Mouse (Mus musculus) adrenal gland, adult 2 months (tissue): Measurements from ENCODE around the gene Cd36. TPM values are rescaled to one million over a fixed set of nuclear protein-coding genes. Genes with fewer than 3 reads are reported as not detected.
A peak's percentile ranks its signal among the peaks of the same experiment; 100 is the strongest.

Experiments
- DNase-seq: peaks from one replicate; pipeline ENCODE4 v3.0.0; 2021
- polyA plus RNA-seq: library from polyadenylated mRNA; depleted of rRNA; stranded (reverse); fragments of >200 nt; gene quantifications from 2 replicates; pipeline ENCODE4 v1.2.3, GENCODE M21; 2012
- total RNA-seq, 2 experiments: library from RNA; stranded (reverse); gene quantifications; 2 replicates each; pipeline ENCODE4 v1.2.3; 2021

Gene Cd36
- total and polyA plus RNA-seq, 3 experiments = 12.6 to 820 (median 448) TPM

DNA sequence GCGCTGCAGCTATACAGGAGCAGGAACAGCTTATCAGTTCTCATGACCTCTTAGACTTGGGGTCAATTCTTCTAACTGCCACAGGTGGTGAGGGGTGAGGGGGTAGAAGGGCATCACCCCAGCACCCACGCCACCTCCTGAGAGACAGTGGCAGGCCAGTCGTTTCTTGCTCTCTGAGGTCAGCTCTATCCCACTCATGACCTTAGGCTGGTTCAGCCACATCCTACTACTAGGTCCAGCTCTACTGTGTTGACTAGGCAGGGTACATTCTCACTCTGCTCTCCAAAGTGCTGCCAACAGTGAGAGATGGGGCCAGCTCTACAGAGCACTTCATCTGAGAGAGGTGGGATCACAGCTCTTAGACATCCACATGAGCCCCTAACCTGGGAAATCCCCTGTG, 30.2 kb downstream of the Cd36 start:
- DNase-seq = no peak

DNA sequence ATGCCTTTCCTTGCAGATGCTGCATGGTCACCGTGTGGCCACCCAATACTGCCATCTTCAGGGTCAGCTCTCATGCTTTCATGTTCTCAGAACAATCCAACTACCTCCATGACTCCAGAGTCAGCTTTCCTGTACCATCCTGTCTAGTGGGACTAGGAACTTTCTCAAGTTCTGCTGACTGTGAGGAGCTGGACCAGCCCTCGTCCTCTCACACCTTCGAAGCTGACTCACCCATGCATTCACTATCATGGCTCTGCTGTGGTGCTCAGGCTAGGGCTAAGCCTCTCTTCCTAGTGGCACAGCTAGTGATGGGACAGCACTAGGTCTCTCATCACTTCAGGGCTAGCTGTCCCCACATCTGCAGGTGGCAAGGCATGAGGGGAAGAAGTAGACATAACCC, 30.7 kb downstream of the Cd36 start:
- DNase-seq = no peak

DNA sequence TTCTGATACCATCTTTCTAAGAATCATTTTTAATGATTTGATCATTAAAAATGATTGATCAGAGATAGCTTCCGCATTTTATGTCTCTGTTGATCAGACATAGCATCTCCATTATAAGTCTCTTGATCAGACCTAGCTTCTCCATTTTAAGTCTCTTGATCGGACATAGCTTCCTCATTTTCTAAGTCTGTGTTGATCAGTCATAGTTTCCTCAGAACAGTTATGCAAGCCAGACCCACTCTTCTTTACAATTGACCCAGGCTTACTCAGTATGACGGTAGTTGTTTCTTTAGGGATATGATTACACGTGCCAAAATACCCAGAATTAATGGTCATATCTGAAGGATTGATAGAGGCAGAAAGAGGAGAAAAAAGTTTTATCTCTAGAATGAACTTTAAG, 31.3 kb downstream of the Cd36 start:
- DNase-seq = no peak

- DNase-seq = peak; percentile 23
These were observed 34.3 kb downstream of the Cd36 start for GRCm38 (mm10) chr5:17854127-17854923.

GRCm38 (mm10) chr5:17850582-17850981, 38.0 kb downstream of the Cd36 start:
- no peak for DNase-seq

DNA sequence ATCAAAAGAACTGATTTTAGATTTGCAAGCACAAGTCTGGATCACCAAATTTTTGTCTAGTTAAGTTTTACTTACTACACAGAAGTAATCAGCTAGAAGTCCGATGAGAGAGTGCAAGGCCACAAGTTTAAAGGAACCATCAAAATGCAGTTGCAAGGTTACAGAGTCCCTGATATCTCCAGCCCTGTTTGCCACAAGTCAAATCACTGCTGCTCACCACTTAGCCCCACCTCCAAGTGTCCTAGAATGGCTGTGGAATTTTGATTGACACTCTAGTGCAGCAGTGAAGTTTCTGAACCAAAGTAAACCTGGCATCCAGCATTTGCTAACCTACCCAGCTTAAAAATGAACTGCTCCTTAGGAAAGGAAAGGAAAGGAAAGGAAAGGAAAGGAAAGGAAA, 39.0 kb downstream of the Cd36 start:
- peak; percentile 79 for DNase-seq

GRCm38 (mm10) chr5:17848733-17849132, 39.9 kb downstream of the Cd36 start:
- no peak for DNase-seq

- no peak for DNase-seq
These were observed 40.3 kb downstream of the Cd36 start for GRCm38 (mm10) chr5:17848267-17848666.

DNA sequence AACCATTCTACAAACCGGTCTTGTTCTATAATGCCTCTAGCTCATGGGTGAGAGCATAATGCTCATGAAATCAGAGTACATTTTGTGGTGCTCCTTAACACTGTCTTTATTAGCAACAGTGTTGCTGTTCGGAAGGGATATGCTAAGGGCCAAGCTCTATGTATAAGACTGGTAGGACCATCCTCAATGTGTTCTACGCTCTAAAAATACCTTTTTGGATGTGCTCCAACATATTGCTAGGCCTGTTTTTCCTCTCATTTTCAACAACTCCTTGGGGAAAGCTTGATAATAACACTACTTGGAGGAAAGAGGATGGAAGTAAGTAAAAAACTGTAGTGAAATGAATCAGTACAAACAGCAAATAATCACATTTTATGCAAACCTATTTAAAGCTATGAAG, 44.7 kb downstream of the Cd36 start:
- no peak for DNase-seq

- no peak for DNase-seq
These were observed 45.3 kb downstream of the Cd36 start for GRCm38 (mm10) chr5:17843316-17843715.

GRCm38 (mm10) chr5:17842111-17842729, 46.4 kb downstream of the Cd36 start:
- DNase-seq = no peak

GRCm38 (mm10) chr5:17839549-17839948, 49.1 kb downstream of the Cd36 start:
- no peak for DNase-seq

DNA sequence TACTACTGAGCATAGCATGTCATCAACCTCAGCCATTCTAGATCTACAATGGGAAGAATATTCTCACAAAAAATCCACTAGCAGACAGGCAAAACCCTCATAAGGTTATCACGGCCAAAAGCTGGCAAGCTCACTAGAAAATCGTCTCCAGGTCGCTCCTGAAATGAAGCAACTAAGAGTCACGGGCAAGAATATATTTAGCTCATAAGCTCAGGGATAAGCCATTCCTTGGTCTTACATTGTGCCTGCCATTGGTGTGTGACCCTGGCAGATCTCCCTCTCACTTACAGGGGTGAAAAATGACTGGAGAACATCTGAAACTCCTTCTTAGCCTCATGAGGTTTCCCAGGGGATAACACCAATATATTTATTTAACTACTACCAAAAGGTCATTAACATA, 52.2 kb downstream of the Cd36 start:
- DNase-seq = no peak

DNA sequence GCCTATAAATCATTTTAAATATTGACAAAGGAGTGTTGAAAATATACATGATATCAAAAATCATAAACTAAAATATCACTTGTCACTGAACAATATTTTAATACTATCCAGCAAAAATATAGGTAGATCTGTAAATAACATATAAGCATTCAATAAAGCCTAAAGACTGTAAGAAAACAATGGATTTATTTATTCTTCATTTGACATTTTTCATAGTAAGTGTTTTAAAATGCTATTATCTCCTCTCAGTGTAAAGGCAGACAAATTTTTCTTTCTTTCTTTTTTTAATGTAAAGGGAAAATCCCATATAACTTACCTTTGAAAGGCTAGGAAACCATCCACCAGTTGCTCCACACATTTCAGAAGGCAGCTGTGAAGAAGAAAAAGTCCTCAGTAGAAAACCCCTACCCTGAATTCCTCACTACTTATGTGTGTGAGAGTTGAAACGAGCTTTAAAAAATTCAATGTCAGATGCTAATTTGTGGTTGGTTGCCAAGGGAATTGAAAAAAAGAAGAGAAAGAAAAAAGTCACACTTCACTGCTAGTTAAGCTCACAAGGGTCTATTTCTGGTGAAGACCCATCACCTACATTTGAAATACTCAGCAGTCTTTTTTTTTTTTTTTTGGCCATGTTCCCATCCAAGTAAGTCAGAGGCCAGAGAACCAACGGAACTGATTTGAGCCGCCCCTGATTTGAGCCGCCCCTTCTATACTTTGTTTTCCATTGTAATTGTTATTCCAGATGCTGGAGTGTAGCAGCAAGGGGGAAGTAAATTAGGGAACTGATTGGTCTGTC, 53.1 kb downstream of the Cd36 start:
- no peak for DNase-seq

GRCm38 (mm10) chr5:17833797-17834196, 54.8 kb downstream of the Cd36 start:
- DNase-seq = no peak

GRCm38 (mm10) chr5:17830536-17830935, 58.1 kb downstream of the Cd36 start:
- no peak for DNase-seq

DNA sequence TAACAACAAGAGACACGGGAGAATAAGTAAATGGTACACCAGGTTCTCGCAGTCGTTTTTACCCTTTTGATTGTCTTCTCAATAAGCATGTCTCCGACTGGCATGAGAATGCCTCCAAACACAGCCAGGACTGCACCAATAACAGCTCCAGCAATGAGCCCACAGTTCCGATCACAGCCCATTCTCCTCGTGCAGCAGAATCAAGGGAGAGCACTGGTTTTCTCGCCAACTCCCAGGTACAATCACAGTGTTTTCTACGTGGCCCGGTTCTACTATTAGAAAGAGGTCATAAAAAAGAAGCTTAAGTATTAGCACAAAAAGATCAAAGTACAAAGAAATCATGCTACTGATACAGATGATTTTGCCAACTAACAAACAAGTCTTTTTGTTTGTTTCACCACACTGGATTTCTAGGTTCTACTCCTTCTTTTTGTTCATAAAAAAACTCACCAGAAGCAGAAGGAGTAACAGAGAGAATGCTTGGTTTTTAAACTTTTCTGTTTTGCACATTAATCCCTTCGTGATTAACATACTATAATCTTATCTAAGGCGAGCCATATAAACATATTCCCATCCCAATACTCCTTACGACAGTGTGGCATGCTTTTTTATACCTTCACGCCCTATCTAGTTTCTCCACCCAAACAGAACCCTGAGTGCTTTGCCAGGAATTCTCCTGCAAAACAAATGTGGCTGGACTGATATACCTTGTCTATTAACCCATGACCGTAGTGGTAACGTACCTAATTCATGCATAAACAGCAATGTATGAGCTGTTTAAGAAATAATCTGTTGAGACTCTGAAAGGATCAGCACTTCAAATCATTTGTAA, 59.7 kb downstream of the Cd36 start:
- no peak for DNase-seq

- DNase-seq = no peak
These were observed 67.2 kb downstream of the Cd36 start for GRCm38 (mm10) chr5:17821395-17821794.

- DNase-seq = no peak
These were observed 68.2 kb downstream of the Cd36 start for GRCm38 (mm10) chr5:17820239-17820999.

DNA sequence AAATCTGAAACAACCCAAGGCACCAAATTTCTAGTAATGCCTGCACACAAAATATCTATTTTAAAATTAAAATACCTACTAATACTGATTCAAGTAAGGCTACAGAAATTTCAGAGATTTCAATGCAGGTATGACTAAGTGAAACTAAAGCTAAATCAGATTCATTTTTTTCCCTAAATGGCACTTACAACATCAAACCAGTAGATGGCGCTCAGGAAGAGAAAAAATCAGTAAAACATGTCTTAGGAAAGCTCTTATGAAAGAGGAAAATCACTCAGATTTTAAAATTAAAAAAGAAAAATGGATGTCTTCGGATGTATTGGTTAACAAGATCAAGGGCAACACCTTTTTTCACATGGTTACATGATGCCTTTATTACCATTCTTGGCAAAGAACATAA, 72.4 kb downstream of the Cd36 start:
- no peak for DNase-seq

DNA sequence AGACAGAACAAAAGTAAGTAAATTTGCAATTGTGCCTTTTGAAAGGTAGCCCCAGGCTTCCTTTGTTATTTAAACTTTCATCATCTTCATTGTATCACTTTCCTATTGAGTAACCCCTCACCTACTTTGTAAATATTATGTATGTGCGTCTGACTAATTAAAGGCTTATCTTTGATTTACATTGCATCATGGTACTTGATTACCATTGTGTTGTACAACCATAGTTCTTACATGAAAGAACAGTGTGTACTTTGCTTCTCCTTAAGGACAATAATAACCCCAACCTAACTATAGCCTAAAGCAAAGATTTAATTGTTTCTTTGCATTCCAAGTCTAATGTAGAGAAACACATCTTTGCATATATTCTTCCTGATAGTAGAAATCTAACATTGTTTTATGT, 78.3 kb downstream of the Cd36 start:
- DNase-seq = no peak
